Mouse (Mus musculus) C2C12 (cell line): Measurements from ENCODE around the gene Glrb.

Experiments
- CEBPB ChIP-seq: IDR thresholded peaks from one replicate; pipeline ENCODE4 v1.6.1; 2011; ENCODE audit warnings: low read depth, mild to moderate bottlenecking, control low read depth, moderate library complexity
- CTCF ChIP-seq: IDR thresholded peaks from one replicate; pipeline ENCODE4 v1.5.1; 2011; ENCODE audit not compliant: control insufficient read depth, insufficient read depth, insufficient read length
- FOSL1 ChIP-seq: IDR thresholded peaks from one replicate; pipeline ENCODE4 v1.8.0; 2011; ENCODE audit warnings: mild to moderate bottlenecking, low read length; ENCODE audit not compliant: poor library complexity, insufficient read depth, severe bottlenecking
- MAX ChIP-seq: IDR thresholded peaks from one replicate; pipeline ENCODE4 v1.6.1; 2011; ENCODE audit warnings: mild to moderate bottlenecking, control low read depth
- MYOD1 ChIP-seq: IDR thresholded peaks from one replicate; pipeline ENCODE4 v1.6.1; 2011; ENCODE audit warnings: low read depth; ENCODE audit not compliant: control insufficient read depth, insufficient read length
- MYOG ChIP-seq: IDR thresholded peaks from one replicate; pipeline ENCODE4 v1.6.1; 2011; ENCODE audit not compliant: control insufficient read depth, insufficient read length; ENCODE audit errors: extremely low read depth
- USF1 ChIP-seq: IDR thresholded peaks from one replicate; pipeline ENCODE4 v1.6.1; 2011; ENCODE audit warnings: low read depth, mild to moderate bottlenecking, control low read depth, moderate library complexity

GRCm38 (mm10) chr3:80913111-80913778, at the start of gene Glrb:
- TF ChIP-seq CTCF (no peak), USF1 (no peak), MAX (no peak), FOSL1 (no peak), MYOD1 (no peak), MYOG (no peak), CEBPB (no peak)
